Mouse (Mus musculus) olfactory bulb, adult 2 months (tissue): ENCODE measurements around the gene Nampt. TPM values are rescaled to one million over a fixed set of nuclear protein-coding genes. Genes with fewer than 3 reads are reported as not detected.

Experiments used
- H3K27ac ChIP-seq: fragments of 200-500 bp; 2 replicates; pipeline ENCODE4 v1.5.1; 2012; ENCODE audit warnings: low read depth, low read length; ENCODE audit not compliant: insufficient read depth
- H3K4me1 ChIP-seq: fragments of 200-500 bp; 2 replicates; pipeline ENCODE4 v1.6.1; 2012; ENCODE audit warnings: low read length; ENCODE audit not compliant: control insufficient read depth, insufficient read depth
- H3K4me3 ChIP-seq: fragments of 200-500 bp; 2 replicates; pipeline ENCODE4 v1.5.1; 2012; ENCODE audit warnings: mild to moderate bottlenecking, low read depth, low read length, moderate library complexity; ENCODE audit not compliant: insufficient read depth
- CTCF ChIP-seq: fragments of 200-500 bp; IDR thresholded peaks from 2 replicates; pipeline ENCODE4 v1.5.1; 2012; ENCODE audit warnings: low read depth, mild to moderate bottlenecking, low read length, moderate library complexity; ENCODE audit not compliant: insufficient read depth
- POLR2A ChIP-seq: fragments of 200-500 bp; IDR thresholded peaks from 2 replicates; pipeline ENCODE4 v1.6.1; 2012; ENCODE audit warnings: mild to moderate bottlenecking, low read depth, low read length, moderate library complexity; ENCODE audit not compliant: insufficient read depth
- WGBS: fragments of 180-500 bp; shearing (Covaris S2); methylation state at CpG from one replicate; pipeline ENCODE4 v1.1.7; 2018; 5-methylcytosine and 5-hydroxymethylcytosine counted together
- polyA plus RNA-seq: library from polyadenylated mRNA; stranded (reverse); fragments of >200 nt; gene quantifications from 2 replicates; pipeline ENCODE4 v1.2.4, GENCODE M21; 2012; ENCODE audit warnings: low replicate concordance; ENCODE audit not compliant: missing spikeins, insufficient read depth, insufficient read length

Nampt gene
- not detected in 2 replicates for polyA plus RNA-seq

DNA sequence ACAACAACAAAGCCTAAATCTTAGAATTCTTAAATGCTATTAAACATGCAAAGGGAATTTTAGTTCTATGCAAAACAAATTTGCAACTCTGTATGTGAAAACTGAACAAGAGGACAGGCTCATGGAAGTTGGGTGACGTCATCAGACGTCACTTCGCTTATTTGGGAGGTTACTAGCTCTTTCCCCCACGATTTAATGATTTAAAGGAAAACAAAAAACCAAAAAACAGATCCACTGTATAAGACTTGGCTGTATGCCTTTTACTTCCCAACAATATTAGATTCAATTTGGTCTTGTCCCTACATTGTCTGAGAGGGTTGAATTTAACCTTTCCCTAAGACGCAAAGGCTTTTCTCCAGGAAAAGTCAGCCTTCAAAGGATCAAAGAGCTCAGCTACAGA, at the start of gene Nampt:
TSS of gene Nampt (plus strand) at position 130 of the 400 bp plus-strand sequence.
- peak within 1 kb of the TSS; percentile 95 for H3K4me3 ChIP-seq
- 3% methylated on average over 5 of the region's 5 CpGs for WGBS
- 0 out of 2 replicates have a peak, but pooled peaks cover 3% of the 10 kb centered on the region for H3K4me1 ChIP-seq
- peak within 1 kb of the TSS; percentile 93 for H3K27ac ChIP-seq
- TF ChIP-seq CTCF = no peak
- no peak for TF ChIP-seq POLR2A

DNA sequence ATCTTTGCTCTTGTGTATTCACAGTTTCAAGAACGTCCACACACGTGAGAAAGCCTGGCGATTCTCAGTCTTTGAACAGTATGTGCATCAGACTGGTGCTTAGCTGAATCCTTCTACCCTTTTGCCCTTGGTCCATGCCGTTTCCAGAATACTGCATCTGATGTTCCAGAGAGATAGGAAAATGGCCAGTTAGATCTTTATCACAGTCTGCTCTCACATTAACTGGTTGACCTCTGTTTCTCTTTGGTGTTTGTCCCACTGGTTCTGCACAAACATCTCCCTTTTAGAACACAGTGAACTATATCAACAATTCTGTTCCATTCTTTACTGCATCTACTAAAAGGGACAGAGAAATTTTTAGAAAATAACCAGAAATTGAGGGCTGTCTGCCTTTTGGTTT, 48.6 kb upstream of the Nampt start:
- no peaks in the 10 kb centered on the region; the same call in 1 of the 2 replicates for H3K4me1 ChIP-seq
- 91% methylated on average over 4 of the region's 4 CpGs for WGBS
- TF ChIP-seq CTCF (no peak), POLR2A (no peak)

GRCm38 (mm10) chr12:32774592-32774991, 44.8 kb upstream of the Nampt start:
- H3K4me1 ChIP-seq = no peaks in the 10 kb centered on the region
- H3K4me3 ChIP-seq = no peak overlapping the region
- no peak overlapping the region for H3K27ac ChIP-seq
- TF ChIP-seq POLR2A = no peak
- TF ChIP-seq CTCF = no peak
- 84% methylated on average over 5 of the region's 5 CpGs for WGBS

More for the DNA sequence above, 48.6 kb upstream of the Nampt start:
- H3K4me3 ChIP-seq = no peak overlapping the region
- H3K27ac ChIP-seq = no peak overlapping the region

DNA sequence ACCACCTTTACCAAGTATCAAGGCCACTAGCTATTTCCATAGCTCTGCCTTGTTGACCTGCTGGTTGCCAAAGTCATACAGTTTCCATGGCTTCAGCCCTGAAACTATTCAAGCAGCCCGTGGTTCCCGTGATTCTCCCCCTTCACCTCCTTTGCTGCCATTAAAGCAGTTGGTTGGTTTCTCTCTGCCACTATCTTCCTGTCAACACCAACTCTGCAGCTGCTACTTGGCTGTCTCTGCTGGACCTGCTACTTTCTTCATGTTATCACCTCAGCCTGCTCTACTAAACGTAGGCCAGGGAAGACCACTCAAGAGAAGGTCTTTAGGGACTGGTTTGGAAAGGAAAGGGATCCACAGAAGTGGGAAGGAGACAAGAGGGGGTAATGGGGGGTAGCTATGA, 30.3 kb upstream of the Nampt start:
- WGBS = 85% methylated on average over 3 of the region's 3 CpGs
- TF ChIP-seq POLR2A (no peak), CTCF (no peak)

DNA sequence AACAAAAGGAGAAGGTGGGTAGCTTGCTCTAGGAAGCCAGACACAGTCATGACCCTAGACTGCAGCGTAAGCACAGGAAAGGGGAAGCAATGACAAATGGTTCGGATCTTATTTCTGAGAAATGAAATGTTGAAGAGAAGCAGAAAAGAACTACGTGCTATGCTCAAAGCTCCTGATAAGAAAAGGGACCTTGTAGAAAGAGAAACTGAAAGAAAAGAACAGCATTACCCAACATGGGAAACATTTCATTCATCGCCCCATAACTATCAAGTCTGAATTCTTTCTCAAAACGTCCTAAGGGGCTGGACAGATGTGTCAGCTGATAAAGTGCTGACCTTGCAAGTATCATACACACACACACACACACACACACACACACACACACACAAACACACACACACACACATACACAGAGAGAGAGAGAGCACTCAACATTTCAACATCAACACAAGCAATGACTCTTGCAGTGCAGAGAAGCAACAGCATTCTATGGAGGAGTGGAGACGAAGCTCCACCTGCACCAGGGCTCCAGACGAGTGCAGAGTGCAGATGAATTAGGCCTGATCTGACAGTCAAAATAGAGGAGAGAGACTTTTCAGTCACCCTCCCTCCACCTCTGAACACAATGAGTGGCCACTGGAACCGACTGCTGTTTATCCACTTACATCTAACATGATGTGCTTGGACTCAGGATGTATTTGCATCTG, 23.4 kb upstream of the Nampt start:
- no peak overlapping the region for H3K4me3 ChIP-seq
- no peak overlapping the region for H3K27ac ChIP-seq
- TF ChIP-seq CTCF (no peak), POLR2A (no peak)
- no peaks in the 10 kb centered on the region for H3K4me1 ChIP-seq
- WGBS = 69% methylated on average over 8 of the region's 8 CpGs

More for the DNA sequence above, 30.3 kb upstream of the Nampt start:
- no peak overlapping the region for H3K27ac ChIP-seq
- H3K4me3 ChIP-seq = no peak overlapping the region
- no peaks in the 10 kb centered on the region for H3K4me1 ChIP-seq

DNA sequence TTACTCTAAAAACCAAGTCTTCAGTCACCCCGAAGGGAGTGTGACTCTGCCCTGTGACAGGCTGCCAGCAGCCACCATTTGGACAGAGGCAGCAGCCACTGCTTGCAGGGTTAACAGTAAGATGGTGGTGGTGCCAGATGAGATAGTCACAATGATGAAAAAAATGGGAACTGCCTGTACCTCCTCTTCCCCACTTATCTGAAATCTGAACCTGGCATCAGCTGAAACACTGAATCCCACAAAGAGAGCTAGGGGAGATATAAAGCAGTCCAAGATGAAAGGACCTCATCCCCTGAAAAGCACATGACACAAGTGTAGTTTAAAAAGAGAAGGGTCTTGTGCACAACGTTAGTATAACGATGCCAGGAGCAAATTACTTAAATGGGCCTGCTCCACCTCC, 21.9 kb upstream of the Nampt start:
- Histone ChIP-seq H3K4me1 (no peaks in the 10 kb centered on the region), H3K4me3 (no peak overlapping the region), H3K27ac (no peak overlapping the region)
- WGBS = 44% methylated on average over 3 of the region's 3 CpGs
- TF ChIP-seq CTCF (no peak), POLR2A (no peak)

DNA sequence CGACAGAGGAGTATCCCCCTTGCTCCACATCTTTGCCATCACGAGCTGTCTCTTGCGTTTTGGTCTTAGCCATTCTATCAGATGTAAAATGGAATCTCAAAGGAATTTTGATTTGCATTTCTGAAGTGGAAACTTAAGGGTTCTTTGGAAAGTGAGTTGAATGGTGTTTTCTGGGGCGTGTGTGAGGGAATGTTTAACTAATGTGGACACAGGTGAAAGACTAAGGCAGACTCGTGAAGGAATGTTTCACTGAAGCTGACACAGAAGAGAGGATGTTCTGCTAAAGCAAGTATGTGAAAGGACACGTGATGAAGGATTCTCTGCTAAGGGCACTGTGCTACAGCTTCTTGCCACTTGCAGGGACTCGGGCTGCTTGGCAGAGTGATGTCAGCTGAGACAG, 18.3 kb upstream of the Nampt start:
- Histone ChIP-seq H3K4me3 (no peak overlapping the region), H3K4me1 (no peaks in the 10 kb centered on the region), H3K27ac (no peak overlapping the region)
- 83% methylated on average over 7 of the region's 7 CpGs for WGBS
- TF ChIP-seq CTCF (no peak), POLR2A (no peak)

GRCm38 (mm10) chr12:32805559-32805958, 13.8 kb upstream of the Nampt start:
- 80% methylated on average over 1 of the region's 1 CpGs for WGBS
- TF ChIP-seq POLR2A (no peak), CTCF (no peak)
- H3K4me3 ChIP-seq = no peak overlapping the region
- H3K4me1 ChIP-seq = no peaks in the 10 kb centered on the region
- H3K27ac ChIP-seq = no peak overlapping the region

DNA sequence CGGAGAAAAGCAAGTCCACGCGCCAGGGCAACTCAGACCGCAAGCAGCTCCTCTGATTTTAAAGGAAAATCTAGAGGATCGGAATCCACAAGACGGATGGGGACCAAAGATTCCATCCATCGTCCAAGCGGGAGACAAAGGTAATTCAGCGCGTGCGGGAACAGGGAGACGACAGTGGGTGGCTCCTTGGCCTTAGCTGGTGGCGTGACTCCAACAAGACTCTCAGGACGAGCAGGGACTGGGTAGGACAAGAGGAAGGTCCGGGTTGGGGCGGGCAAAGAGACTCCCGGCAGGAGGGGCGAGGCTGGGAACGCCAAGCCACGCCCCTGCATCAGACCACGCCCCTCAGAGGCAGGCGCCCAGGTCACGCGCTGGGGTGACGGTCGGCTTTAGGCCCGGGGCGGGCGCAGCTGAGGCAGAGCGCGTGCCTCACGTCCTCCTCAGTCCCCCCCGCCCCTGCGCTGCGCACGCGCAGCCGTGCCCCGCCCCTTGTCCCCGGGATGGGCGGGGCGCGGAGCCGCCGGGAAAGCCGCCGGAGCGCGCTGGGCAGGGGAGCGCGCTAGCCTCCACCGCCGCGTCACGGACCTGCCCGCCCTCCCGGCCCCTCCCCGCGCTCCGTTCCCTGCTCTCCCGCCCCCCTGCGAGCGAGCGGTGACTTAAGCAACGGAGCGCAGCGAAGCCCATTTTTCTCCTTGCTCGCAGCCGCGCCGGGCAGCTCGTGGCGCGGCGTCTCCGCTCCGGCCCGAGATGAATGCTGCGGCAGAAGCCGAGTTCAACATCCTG, 669 bp downstream of the Nampt start:
- 0 out of 2 replicates have a peak, but pooled peaks cover 3% of the 10 kb centered on the region for H3K4me1 ChIP-seq
- TF ChIP-seq CTCF (no peak), POLR2A (peak; percentile 63)
- peak overlapping the region; percentile 93 for H3K27ac ChIP-seq
- peak overlapping the region; percentile 95 for H3K4me3 ChIP-seq
- under 1% methylated on average over 80 of the region's 80 CpGs for WGBS
